Mouse (Mus musculus) 416B (cell line): ENCODE measurements around the gene Sult6b2.

ENCODE experiments used
- DNase-seq: peaks from one replicate; pipeline ENCODE4 v3.0.0; 2011; ENCODE audit warnings: low read depth

Sult6b2 gene

DNA sequence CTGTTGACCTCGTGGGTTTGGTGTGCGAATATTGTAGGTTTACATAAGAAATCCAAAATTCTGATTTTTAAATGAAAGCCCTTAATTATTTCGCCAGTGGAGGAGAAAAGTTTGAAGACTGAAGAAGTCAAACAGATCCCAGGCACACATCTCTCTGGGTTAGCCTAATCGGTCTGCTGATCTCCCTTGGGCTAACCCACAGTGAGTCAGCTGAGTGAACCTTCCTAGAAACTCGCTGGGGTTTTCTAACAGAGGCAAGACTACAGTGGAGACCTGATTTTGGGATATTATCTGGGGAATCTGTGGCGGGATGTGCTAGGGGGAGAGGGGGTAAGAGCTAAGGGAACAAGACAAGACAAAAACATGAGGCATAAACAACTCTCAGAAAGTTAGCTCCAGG is 5.9 kb upstream of the Sult6b2 start:
- DNase-seq, result peak; percentile 80

DNA sequence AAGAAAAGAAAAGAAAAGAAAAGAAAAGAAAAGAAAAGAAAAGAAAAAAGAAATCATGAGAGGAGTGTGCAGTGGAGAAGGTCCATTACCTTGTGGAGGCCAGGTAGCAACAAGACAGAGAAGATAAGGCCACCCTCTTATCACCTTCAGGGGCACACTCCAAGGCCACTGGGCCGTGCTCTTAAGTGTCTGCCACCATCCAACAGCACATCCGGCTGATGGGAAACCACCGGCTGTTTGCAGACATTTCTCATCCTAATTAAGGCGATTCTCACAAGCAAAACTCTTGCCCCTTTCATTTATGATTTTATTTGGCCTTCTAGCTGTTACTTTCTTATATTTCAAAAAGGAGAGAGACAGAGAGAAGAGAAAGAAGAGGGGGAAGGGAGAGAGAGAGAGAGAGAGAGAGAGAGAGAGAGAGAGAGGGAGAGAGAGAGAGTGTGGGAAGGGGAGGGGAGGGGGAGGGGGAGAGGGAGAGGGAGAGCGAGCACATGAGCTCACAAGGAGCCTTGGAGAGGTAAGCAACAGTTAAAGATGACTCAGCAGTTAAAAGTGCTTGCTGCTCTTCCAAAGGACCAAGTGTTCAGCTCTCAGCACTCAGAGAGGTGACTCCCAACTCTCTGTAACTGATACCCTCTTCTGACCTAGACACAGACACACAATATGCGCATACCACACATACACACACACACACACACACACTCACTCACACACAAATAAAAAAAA is 5.2 kb upstream of the Sult6b2 start:
- peak; percentile 81 for DNase-seq

DNA sequence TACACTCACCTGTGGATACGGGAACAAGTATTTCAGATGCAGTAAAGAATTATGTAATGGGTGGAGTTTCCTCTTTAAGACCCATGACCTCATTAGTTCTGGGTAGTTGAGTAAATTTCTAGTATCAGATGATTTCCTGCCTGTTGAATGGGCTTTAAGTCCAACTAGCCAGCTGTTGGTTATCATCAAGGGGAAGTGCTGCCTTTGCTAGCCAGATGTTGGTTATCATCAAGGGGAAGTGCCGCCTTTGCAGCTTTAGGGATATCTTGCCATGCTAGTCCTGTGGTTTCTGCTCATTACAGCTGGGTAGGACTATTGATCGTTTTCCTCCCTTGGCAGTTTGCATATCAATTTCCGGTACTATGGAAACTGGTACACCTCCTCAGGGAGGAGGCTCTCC is 2.0 kb upstream of the Sult6b2 start:
- peak; percentile 71 for DNase-seq

DNA sequence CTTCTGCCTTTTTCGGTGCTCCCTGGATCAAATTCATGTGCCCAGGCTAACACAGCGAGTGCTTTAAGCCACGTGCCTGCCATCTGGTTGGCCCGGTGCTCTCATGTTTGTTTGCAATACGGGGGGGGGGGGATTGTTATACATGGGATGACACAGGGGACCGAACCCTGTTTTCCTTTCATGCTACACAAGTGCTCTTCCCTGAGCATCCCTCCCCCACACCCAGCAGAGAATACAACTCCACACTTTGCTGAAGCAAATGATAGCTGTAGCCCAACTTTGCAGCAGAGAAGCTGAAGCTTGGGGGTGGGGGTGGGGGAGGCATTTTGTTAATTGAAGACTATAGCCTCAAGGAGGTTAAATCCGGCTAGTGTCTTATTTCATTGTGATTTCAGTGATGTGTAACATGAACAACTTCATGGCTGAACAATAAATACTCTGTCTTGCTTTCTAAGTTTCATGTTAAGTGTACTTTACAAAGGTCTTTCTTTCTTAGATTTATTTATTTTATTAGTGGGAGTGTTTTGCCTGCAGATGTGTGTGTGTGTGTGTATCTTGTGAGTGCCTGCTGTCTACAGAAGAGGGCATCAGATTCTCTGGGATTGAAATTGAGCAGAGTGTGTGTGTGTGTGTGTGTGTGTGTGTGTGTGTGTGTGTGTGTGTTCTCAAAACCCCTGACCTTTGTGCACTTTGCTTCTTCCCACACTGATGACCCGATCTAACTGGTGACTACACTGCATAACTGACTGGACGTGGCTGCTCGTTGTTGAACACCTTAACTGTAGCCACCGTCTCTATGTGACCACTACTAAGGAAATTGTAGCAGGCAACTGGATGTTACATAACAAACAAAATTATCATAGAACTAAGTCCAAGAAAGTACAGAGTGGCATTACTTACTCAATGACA is 1.4 kb downstream of the Sult6b2 start:
- no peak for DNase-seq

DNA sequence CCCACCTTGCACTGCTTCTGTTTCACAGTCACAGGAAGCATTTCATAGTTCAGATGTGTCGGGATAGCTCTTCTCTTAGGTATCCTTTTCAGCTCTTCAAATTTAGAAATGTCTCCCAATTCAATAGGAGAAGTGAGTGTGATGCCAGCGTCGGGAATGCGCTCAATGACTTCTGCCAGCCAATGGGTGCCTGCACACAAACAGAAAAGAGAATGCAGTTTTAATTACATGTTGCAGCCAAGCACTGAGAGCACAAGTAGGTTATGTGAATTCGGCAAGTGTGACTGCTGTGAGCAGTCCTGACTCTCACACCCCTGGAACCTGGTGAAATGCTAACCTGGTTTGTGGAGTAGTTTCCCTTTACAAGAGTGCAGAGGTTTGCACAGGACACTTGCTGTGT is 2.6 kb downstream of the Sult6b2 start:
- no peak for DNase-seq

DNA sequence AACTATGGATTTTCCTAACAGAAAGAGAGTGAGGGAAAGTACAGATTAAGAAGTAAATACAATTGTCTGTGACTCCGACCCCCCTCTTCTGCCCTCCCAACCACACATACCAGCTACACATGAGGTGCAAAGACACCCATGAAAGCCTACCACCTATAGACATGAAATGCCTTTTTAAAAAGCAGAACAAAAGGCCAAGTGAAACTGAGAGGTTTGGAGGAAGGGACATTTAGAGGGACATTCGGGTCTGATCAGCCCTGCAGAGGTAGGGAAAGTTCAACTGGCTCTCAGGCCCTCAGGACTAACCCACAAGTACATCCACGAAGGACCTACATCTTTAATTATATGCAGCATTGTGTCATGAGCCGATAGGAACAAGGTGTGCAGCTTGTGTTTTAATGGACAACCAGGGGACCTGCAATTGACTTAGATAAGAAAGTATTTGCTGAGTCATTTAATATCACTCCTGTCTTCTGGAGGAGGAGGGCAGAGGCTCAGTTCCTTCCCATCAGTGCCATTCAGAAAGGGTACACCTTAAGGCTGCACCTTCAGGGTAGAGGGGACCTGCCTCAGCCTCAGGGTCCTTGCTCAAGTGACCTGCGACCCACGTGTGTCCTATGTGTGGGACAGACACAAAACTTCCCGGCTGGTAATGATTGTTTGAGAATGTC is 4.5 kb downstream of the Sult6b2 start:
- DNase-seq, result no peak

DNA sequence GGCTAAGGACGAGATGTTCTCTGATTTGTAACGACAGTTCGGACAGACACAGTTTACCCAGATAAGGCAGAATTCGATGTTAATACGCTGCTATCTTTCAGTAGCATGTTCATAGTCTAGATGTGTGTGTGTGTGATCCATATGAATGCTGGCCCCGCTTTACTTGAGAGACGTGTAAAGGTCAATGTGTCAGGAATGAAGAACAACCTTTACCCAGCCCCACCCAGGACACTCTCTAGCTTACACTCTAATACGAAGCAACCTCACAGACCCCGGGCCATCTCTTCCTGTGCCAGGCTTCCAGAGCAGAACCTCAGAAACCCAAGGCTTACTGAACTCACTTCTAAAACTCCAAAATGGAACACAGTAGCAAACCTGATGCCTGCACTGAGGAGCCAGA is 5.5 kb downstream of the Sult6b2 start:
- no peak for DNase-seq

DNA sequence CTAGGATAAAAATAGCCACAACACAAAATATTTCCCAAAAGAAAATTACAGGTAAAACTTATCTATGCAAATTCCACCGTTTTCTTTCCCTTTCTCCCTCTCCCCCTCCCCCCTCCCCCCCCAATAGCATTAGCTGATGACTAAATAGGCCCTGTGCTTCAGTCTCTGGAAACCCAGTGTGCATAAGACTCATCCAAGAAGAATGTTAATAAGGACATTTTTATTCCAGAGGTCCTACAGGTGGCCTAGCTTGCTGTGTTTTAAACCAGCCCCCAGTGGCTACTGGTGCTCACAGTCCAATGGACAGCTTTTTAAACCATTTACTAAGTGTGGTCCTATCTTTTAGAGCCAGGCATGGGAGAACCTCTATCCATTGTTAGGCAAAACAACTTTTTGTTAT is 6.3 kb downstream of the Sult6b2 start:
- DNase-seq, result no peak

DNA sequence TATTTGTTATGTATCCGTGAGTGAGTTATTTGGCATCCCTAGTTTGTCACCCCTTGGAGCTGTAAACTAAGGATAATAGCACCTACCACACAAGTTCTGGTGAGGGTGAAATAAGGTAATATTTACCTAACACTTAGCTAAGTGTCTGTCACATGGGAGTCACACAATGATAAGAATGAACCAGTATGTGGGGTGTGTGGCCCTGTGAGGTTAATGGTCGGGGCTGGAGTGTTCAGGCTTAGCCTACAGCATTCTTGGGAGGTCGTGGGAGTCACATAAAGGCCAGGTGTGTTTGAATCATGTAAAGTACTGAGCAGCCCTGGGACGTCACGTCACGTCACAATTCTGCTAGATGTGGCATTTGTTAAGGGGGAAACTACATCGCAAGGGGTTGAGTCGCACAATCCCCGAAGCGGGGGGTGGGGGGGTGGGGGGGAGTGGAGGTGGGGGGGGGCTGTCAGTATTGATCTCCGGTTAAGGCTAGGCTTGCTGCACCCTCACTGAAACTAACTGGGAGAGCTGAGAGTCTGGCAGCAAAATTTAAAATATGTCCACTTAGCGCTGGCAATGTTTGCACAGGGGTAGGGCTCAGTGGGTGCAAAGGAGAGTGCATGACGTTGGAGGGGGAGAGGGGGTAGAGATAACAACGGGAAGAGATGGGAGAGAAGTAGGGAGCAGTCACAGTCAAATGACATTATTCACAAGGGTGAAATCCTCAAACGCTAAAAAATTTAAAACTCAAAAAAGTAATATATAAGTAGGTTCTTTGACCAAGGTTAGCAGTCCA is 8.5 kb downstream of the Sult6b2 start:
- no peak for DNase-seq

DNA sequence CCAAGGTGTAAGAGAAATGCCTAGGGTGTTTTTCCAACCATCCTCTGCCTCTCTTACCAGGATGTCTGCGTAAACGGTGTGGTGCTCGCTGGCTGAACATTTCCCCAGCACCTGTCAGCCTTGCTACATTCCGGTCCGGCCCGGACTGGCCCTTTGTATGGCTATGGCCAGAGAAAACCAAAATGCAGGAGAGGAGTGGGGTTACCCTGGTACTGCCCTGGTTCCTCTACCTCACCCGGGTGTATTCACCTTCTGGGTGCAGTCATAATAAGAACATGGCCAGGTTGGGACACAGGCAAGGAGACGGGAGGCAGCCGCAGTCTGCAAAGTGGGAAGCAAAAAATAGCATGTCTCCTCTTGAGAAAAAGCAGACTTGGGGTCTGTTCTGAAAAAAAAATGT is 9.2 kb downstream of the Sult6b2 start:
- no peak for DNase-seq

DNA sequence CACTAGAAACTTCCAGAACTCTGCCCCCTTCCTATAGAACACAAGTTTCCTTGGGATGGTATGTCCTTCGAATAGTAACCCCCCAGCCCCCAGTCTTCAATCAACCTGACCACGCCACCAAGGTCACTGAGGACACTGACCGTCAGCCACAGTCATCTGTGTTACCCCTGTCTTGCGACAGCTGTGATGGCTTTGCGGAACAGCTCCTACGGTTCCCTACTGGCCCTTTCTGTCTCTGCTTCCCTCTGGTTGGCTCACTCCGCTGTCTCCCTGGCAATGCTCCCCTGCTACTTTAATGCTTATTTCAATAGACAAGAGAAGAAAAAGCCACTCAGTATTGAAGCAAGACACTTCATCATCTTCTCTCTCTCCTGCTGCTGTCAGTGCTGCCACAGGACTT is 10.8 kb downstream of the Sult6b2 start:
- no peak for DNase-seq

DNA sequence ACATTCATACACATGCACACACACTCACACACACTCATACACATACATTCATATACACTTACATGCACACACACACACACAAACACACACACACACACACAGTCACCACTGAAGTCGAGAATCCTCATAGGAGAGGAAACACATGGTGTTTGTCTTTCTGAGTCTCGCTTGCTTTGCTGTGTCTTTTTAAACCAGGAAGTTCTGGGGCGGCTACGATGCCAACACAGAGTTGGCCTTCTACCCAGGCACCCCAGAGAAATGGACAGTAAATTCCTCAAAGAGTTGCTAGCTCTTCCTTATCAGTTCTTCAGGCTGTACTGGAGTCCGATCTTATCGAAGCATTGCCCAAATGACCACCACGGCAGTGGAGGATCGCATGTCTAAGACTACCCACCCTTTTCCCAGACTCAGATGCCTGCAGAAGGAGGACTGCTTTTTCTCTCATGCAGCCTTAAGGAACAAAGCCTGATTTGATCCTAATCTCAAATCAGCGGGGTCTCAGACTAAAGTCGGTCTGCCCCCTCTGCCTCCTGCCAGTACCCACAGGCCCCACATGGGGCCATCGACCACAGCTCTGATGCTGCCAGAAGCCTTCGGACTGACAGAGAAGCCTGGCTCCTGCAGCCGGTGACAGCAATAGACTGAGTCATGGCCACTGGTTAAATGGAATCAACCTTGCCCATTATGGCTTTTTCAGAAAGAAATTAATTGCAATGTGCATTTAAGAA is 11.9 kb downstream of the Sult6b2 start:
- DNase-seq, result peak; percentile 79

DNA sequence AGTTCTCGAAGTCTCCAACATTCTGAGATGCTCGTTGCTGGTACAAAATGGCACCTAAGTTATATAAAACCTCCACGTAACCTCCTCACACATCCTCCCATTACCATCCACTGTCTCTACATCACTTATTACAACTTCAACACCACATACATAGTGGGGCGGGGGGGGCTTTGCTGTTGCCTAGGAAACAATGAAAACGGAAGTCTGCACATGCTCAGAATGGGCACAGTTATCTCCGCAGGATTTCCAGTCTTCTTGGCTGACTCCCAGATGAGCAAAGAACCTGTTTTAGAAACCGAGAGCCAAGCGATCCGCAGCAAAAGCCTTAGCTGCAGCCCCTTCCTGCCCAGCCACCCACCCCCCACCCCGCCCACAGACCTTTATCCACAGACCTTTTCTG is 14.6 kb downstream of the Sult6b2 start:
- DNase-seq, result no peak

DNA sequence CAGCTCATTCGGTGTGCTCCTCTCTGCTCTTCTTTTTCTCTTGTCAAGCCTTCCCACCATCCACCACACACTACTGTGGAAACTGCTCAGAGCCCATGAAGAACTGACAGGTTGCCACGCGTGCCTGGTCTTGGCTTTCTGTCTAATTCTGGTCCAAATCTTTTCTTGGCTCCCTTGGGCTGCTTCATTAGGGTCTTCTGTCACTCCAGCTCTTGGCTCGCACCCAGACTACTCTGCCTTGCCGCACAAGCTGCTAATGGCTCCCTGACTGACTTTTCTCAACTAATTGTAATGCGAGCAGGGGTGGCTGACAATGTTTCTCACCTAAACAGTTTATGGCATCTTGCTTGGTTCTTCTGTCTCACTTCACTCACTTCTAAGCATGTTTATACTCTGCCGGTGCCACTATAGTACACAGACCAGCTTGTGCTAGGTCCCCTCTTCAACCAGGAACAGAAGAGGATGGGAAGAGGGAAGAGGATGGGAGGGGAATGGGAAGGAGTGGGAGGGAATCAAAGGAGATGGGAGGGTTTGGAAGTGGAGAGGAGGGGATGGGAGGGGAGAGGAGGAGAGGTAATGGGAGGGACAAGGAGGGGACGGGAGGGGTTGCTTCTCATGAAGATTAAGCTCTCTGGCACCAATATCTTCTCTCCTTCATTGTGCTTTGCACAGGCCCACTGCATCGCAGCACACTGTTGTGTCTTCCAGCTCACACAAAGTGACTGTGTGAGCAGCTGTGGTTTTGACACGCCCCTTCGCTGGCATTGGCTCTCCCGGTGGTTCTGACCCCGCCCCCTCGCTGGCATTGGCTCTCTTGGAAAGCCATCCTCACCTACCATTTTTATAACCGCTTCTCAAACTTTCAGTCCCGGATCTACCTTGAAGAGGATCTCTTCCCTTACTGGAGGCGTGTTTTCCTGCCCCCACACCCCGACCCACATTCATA is 16.0 kb downstream of the Sult6b2 start:
- no peak for DNase-seq

DNA sequence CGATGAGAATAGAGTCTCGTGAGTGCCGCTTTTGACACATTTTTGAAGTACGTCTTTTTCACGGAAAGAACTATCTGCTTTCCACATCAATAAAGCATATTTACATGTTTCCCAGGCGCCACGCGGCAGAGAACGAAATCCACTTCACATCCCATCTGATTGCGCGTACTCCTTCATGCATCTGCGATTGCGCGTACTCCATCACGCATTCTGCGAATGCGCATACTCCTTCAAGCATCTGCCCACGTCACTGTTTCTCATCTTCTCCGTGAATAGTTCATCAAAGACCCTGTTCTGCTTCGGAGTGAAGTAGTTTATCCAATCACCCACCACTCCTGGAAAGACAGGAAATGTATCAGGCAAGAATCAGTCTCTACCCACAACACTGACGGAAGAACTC is 18.2 kb downstream of the Sult6b2 start:
- DNase-seq, result no peak

DNA sequence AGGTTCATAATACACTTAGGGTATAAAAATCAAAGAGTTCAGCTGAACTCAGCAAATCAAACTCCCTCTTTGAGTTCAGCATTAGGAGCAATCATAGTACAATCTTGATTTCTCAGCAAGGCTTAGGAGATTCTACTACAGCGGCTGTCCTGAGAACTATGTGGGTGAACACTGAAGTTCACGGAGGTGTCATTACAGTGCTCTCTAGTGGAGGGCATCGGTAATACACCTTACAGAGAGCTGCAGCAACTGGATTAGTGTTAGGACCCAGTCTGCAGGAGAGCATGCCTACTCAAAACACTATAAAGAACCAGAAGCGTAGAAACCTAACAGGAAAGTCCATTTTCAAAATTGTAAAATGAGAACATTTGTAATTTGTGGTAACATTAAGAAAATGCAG is 19.0 kb downstream of the Sult6b2 start:
- DNase-seq, result peak; percentile 85

DNA sequence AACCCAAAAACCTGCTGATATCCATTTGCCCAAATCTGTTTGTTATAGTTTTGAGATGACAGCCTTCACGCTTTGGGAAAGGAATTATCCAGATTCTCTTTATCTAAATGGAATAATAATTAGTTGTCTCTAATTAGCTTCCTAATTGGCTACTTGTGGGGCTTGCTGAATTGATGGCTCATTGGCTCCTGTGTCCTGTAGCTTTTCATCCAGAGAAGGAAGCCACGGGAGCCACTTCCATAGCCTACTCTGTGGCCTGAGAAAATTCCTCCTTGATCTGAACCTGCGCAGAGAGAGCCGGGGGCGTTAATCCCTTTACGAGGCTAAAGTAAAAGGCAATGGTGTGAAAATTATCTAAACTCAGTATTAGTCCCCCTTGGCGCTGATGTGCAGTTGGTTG is 23.0 kb downstream of the Sult6b2 start:
- DNase-seq, result no peak

DNA sequence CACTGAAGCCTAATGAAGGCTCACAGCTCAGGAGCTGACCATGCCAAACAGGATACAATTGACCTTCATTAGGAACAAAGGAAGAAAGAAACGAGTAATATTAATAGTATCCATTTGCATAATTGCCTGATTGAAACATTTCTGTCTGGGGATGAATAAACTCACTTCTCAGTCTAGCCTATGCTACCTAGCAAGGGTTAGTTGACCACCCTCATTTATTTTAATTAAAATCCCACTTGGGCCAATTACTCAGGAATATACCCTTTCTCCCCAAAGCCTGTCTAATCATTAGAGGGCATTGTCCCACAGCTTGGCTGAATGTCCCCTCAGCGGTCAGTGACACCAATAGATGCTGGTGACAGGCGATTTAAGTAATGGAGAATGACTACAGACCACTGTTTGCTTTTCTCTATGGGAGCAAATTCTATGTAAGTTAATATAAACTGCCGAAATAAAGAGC is 23.7 kb downstream of the Sult6b2 start:
- DNase-seq, result no peak

DNA sequence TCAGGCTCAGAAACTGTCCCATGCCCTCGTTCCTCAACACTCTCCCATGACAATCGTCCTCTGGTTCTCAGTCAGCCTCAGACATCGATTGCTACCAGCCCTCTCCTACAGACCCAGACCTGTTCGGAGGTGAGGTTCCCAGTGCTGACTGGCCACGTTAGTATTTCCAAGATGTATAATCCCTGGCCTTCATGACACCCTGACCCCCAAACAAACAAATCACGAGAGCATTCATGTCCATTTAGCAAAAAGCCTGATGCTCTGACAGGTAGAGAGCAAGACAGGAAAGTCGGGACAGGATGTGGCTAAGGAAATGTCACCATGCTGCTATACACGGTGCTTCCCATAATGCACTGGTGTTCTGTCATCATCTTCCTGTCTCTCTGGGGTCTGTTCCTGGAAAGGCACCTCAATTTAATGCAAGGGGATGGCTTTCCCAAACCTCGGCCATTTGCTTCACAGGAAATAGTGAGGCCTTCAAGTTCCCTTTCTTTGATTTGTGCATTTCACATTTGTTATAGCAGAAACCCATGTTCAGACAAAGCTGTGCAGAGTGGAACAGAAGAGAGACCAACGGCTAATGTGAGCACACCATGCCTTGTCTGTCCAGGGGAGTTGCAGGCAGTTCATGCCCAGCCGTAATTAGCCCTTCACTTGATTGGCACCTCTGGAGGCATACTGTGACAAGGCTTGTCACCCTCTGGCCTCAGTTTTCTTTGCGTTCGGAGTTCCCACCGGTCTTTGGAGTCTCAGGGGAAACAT is 24.3 kb downstream of the Sult6b2 start:
- peak; percentile 70 for DNase-seq
